Mouse (Mus musculus) heart, postnatal 0 days (tissue): ENCODE results near the gene Dapp1. TPM values are rescaled to one million over a fixed set of nuclear protein-coding genes. Genes with fewer than 3 reads are reported as not detected.

ENCODE experiments used
- ATAC-seq: fragments of 200-750 bp; cut with Nextera tagmentation; 2 replicates; pipeline ENCODE4 v1.8.0; 2017; ENCODE audit warnings: low read depth, moderate number of reproducible peaks, moderate library complexity; ENCODE audit not compliant: insufficient read depth
- DNase-seq: peaks from one replicate; pipeline ENCODE4 v3.0.0-alpha.2; 2016; ENCODE audit warnings: low spot score
- H3K27ac ChIP-seq: fragments of 300-500 bp; sonication (generic); 2 replicates; pipeline ENCODE4 v1.5.1; 2014; ENCODE audit warnings: low read depth, mild to moderate bottlenecking
- H3K27me3 ChIP-seq: fragments of 300-500 bp; sonication (generic); 2 replicates; pipeline ENCODE4 v1.6.1; 2014; ENCODE audit warnings: low read length, mixed read lengths; ENCODE audit not compliant: control insufficient read depth, insufficient read depth
- H3K36me3 ChIP-seq: fragments of 300-500 bp; sonication (generic); replicated peaks from 2 replicates; pipeline ENCODE4 v1.6.1; 2014; ENCODE audit warnings: low read length, mixed read lengths; ENCODE audit not compliant: control insufficient read depth, insufficient read depth
- H3K4me1 ChIP-seq: fragments of 300-500 bp; sonication (generic); 2 replicates; pipeline ENCODE4 v1.6.1; 2014; ENCODE audit warnings: antibody characterized with exemption; ENCODE audit not compliant: control insufficient read depth, insufficient read depth
- H3K4me2 ChIP-seq: fragments of 300-500 bp; sonication (generic); 2 replicates; pipeline ENCODE4 v1.6.1; 2014; ENCODE audit warnings: low read depth, mild to moderate bottlenecking, low read length, moderate library complexity
- H3K4me3 ChIP-seq: fragments of 300-500 bp; sonication (generic); 2 replicates; pipeline ENCODE4 v1.5.1; 2014; ENCODE audit warnings: low read depth, low read length
- H3K9ac ChIP-seq: fragments of 300-500 bp; sonication (generic); replicated peaks from 2 replicates; pipeline ENCODE4 v1.6.1; 2014; ENCODE audit warnings: low read depth, low read length, mixed read lengths
- H3K9me3 ChIP-seq: fragments of 300-500 bp; sonication (generic); replicated peaks from 2 replicates; pipeline ENCODE4 v1.6.1; 2016; ENCODE audit warnings: low read length; ENCODE audit not compliant: control insufficient read depth
- CTCF ChIP-seq: IDR thresholded peaks from 2 replicates; pipeline ENCODE4 v1.5.1; 2016; ENCODE audit warnings: antibody characterized with exemption, control low read depth, low read depth
- EP300 ChIP-seq: IDR thresholded peaks from 2 replicates; pipeline ENCODE4 v1.6.1; 2016; ENCODE audit warnings: antibody characterized with exemption, low read depth
- WGBS: fragments of 180-500 bp; shearing (Covaris S2); extraction: QIAGEN DNeasy Blood & Tissue Kit; methylation state at CpG from one replicate; pipeline ENCODE4 v1.1.7; 2014; 5-methylcytosine and 5-hydroxymethylcytosine counted together
- polyA plus RNA-seq: library from polyadenylated mRNA; unstranded; fragments of >200 nt; fragmentation: Nextera tagmentation; extraction: Ambion mirVana; gene quantifications from 2 replicates; pipeline ENCODE4 v1.2.1, GENCODE M21; 2015
- total RNA-seq: library from RNA; depleted of rRNA; stranded (reverse); fragments of >200 nt; gene quantifications from 2 replicates; pipeline ENCODE4 v1.2.3, GENCODE M21; 2014; ENCODE audit warnings: low replicate concordance; rRNA removed

Gene Dapp1
- total and polyA plus RNA-seq, 2 experiments from 2014 or later = 11.1 to 11.8 TPM

DNA sequence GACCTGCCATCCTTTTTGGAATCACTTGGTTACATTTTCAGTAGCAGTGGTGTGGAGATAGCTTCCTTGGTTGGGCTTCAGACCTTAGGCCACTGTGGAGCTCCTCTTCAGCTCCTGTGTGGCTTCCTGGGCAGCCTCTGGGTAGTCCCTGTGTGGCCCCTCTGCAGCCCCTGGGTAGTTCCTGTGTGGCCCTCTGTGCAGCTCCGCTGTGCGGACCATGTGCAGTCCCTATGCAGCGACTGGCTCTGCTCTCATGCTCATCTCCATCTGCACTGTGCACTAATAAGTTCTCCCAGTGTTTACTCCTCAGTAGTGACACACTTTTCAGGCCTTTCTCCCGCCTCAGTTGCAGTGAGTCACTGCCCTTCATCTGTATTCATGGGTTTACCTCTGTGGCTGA lies 89.2 kb downstream of the Dapp1 start:
- H3K36me3 ChIP-seq = peaks cover 36% of the 10 kb centered on the region

DNA sequence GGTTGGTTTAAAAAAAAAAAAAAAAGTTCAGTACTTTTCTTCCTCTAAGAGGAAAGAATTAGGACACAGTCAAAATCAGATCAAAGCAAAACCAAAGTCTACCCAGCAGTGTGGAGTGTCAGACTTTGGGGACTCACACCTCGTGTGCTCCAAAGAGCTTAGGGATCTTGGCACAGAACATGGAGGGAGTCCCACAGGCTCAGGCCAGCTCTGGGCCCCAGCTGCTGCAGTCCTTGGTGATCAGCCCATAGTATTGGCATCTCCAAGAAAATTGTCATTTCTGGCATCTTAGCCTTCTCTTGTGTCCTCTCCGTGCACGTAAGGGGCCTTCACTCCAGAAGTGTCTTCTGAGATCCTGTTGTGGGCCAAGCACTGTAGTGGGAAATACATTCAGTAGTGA lies 90.3 kb downstream of the Dapp1 start:
- peaks cover 36% of the 10 kb centered on the region for H3K36me3 ChIP-seq

More for the DNA sequence above, 89.2 kb downstream of the Dapp1 start:
- DNase-seq (no peak), ATAC-seq (no peak)
- TF ChIP-seq EP300 (no peak), CTCF (no peak)
- Histone ChIP-seq H3K9me3 (no peaks in the 10 kb centered on the region), H3K9ac (no peak overlapping the region), H3K4me3 (no peak overlapping the region), H3K4me1 (no peaks in the 10 kb centered on the region), H3K27ac (no peak overlapping the region), H3K27me3 (no peaks in the 10 kb centered on the region), H3K4me2 (no peak overlapping the region)
- WGBS = 90% methylated on average over 4 of the region's 4 CpGs

DNA sequence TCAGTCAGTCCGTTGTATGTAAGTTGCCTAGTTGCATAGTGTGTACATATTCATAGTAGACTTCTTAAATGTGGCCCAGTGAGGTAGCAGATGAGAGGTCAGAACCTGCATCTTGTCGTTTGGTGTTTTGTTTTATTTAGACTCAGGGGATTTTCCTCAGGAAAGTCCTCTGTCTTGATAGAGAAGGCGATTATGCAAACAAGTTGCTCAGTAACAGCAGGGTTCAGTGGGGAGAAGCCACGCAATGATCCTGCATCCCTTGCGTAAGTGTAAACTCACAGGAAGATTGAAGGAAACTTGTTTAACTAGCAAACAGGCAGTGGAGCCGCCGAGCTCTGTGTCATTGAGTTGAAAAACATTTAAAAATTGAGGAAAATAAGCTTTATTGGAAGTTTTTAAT lies 93.4 kb downstream of the Dapp1 start:
- H3K4me1 ChIP-seq = no peaks in the 10 kb centered on the region
- no peaks in the 10 kb centered on the region for H3K9me3 ChIP-seq
- no peak overlapping the region for H3K4me3 ChIP-seq
- WGBS = 86% methylated on average over 7 of the region's 7 CpGs
- H3K36me3 ChIP-seq = peaks cover 28% of the 10 kb centered on the region
- ATAC-seq (no peak), DNase-seq (no peak)
- H3K9ac ChIP-seq = no peak overlapping the region
- no peak overlapping the region for H3K4me2 ChIP-seq
- no peak for TF ChIP-seq CTCF
- no peak for TF ChIP-seq EP300
- H3K27ac ChIP-seq = no peak overlapping the region
- H3K27me3 ChIP-seq = no peaks in the 10 kb centered on the region

More for the DNA sequence above, 90.3 kb downstream of the Dapp1 start:
- DNase-seq = no peak
- H3K9ac ChIP-seq = no peak overlapping the region
- no peaks in the 10 kb centered on the region for H3K27me3 ChIP-seq
- no peak overlapping the region for H3K4me3 ChIP-seq
- H3K4me1 ChIP-seq = no peaks in the 10 kb centered on the region
- TF ChIP-seq EP300 = no peak
- TF ChIP-seq CTCF = no peak
- 79% methylated on average over 3 of the region's 3 CpGs for WGBS
- H3K4me2 ChIP-seq = no peak overlapping the region
- H3K27ac ChIP-seq = no peak overlapping the region
- no peak for ATAC-seq
- no peaks in the 10 kb centered on the region for H3K9me3 ChIP-seq

DNA sequence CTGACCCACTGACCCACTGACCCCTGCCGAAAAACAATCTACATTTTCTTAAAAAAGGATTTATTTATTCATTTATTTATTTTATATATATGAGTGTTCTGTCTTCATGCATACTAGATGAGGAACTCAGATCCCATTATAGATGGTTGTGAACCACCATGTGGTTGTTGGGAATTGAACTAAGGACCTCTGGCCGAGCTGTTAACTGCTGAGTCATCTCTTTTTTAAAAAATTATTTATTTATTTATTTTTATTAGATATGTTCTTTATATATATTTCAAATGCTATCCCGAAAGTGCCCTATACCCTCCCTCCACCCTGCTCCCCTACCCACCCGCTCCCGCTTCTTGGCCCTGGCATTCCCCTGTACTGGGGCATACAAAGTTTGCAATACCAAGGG lies 100.3 kb downstream of the Dapp1 start:
- no peaks in the 10 kb centered on the region for H3K27me3 ChIP-seq
- DNase-seq (no peak), ATAC-seq (no peak)
- H3K9ac ChIP-seq = no peak overlapping the region
- H3K4me1 ChIP-seq = no peaks in the 10 kb centered on the region
- peaks cover 5% of the 10 kb centered on the region; the same call in 1 of the 2 replicates for H3K36me3 ChIP-seq
- no peaks in the 10 kb centered on the region for H3K9me3 ChIP-seq
- no peak overlapping the region for H3K4me2 ChIP-seq
- no peak for TF ChIP-seq EP300
- TF ChIP-seq CTCF = no peak
- WGBS = 92% methylated on average over 5 of the region's 5 CpGs
- H3K27ac ChIP-seq = no peak overlapping the region
- H3K4me3 ChIP-seq = no peak overlapping the region

Other genes starting within 250 kb of the Dapp1 start
- 541 and 680 TPM in 2 replicates for gene H2afz, start 117.1 kb downstream of the Dapp1 start, total RNA-seq
- 517 and 550 TPM in 2 replicates for gene H2afz, start 117.1 kb downstream of the Dapp1 start, polyA plus RNA-seq
- 4.0 and 5.1 TPM in 2 replicates for gene Dnajb14, start 113.9 kb downstream of the Dapp1 start, total RNA-seq
- gene Dnajb14, start 113.9 kb downstream of the Dapp1 start, polyA plus RNA-seq = 7.4 and 8.6 TPM in 2 replicates
- 62.6 and 125 TPM in 2 replicates for gene Lamtor3, start 63.0 kb downstream of the Dapp1 start, total RNA-seq
- 137 and 138 TPM in 2 replicates for gene Lamtor3, start 63.0 kb downstream of the Dapp1 start, polyA plus RNA-seq
- 30.8 and 32.5 TPM in 2 replicates for gene 1110002E22Rik, start 83.5 kb upstream of the Dapp1 start, total RNA-seq
- 12.2 and 13.3 TPM in 2 replicates for gene 1110002E22Rik, start 83.5 kb upstream of the Dapp1 start, polyA plus RNA-seq
- gene Gm5105, start 85.8 kb upstream of the Dapp1 start, total RNA-seq = 0.11 and 1.4 TPM in 2 replicates
- gene Gm5105, start 85.8 kb upstream of the Dapp1 start, polyA plus RNA-seq = 0.41 and 0.64 TPM in 2 replicates
- 3.7 TPM in 2 replicates for gene Trmt10a, start 161.9 kb upstream of the Dapp1 start, total RNA-seq
- gene Trmt10a, start 161.9 kb upstream of the Dapp1 start, polyA plus RNA-seq = 5.3 and 5.4 TPM in 2 replicates
- 1.5 and 3.9 TPM in 2 replicates for gene Mttp, start 163.4 kb upstream of the Dapp1 start, total RNA-seq
- gene Mttp, start 163.4 kb upstream of the Dapp1 start, polyA plus RNA-seq = 5.9 and 6.2 TPM in 2 replicates
- gene 4930579F01Rik, start 212.3 kb upstream of the Dapp1 start, total RNA-seq = not detected in 2 replicates
- not detected in 2 replicates for gene 4930579F01Rik, start 212.3 kb upstream of the Dapp1 start, polyA plus RNA-seq
- gene Adh7, start 236.2 kb upstream of the Dapp1 start, total RNA-seq = not detected in 2 replicates
- 0.51 TPM in 1 of 2 replicates, not detected in the other for gene Adh7, start 236.2 kb upstream of the Dapp1 start, polyA plus RNA-seq